Mouse (Mus musculus) ES-E14 (cell line): ENCODE data around the gene Anxa4.

Experiments used
- HCFC1 ChIP-seq: IDR thresholded peaks from 2 replicates; pipeline ENCODE4 v1.6.1; 2012; ENCODE audit warnings: low read length, inconsistent platforms, borderline replicate concordance; ENCODE audit not compliant: insufficient read depth
- MAFK ChIP-seq: IDR thresholded peaks from 2 replicates; pipeline ENCODE4 v1.6.1; 2014; ENCODE audit warnings: mild to moderate bottlenecking, low read depth, low read length, inconsistent platforms; ENCODE audit not compliant: insufficient read depth
- ZC3H11A ChIP-seq: IDR thresholded peaks from 2 replicates; pipeline ENCODE4 v1.6.1; 2012; ENCODE audit warnings: low read depth, mild to moderate bottlenecking, inconsistent platforms, low read length, borderline replicate concordance
- ZNF384 ChIP-seq: IDR thresholded peaks from 2 replicates; pipeline ENCODE4 v1.6.1; 2012; ENCODE audit warnings: low read depth, low read length, inconsistent platforms

GRCm38 (mm10) chr6:86790351-86790943 lies 2.9 kb downstream of the Anxa4 start:
- TF ChIP-seq ZNF384: no peak
- no peak for TF ChIP-seq HCFC1
- TF ChIP-seq MAFK: no peak
- no peak for TF ChIP-seq ZC3H11A
